Mouse (Mus musculus) ES-Bruce4 (cell line): ENCODE data around the gene Gpc6. TPM values are rescaled to one million over a fixed set of nuclear protein-coding genes. Genes with fewer than 3 reads are reported as not detected.

Experiments used
- H3K27ac ChIP-seq: 2 replicates; pipeline ENCODE4 v1.5.1; 2012; ENCODE audit warnings: low read length, inconsistent platforms; ENCODE audit not compliant: insufficient read depth
- H3K27me3 ChIP-seq: 2 replicates; pipeline ENCODE4 v1.6.1; 2012; ENCODE audit warnings: mild to moderate bottlenecking, low read length, inconsistent platforms; ENCODE audit not compliant: control insufficient read depth, poor library complexity, insufficient read depth, severe bottlenecking
- H3K36me3 ChIP-seq: 2 replicates; pipeline ENCODE4 v1.6.1; 2012; ENCODE audit warnings: inconsistent platforms, mild to moderate bottlenecking, low read length, moderate library complexity; ENCODE audit not compliant: control insufficient read depth, poor library complexity, insufficient read depth, severe bottlenecking
- H3K4me1 ChIP-seq: one replicate; pipeline ENCODE4 v1.8.1; 2011; ENCODE audit warnings: low read length; ENCODE audit not compliant: control insufficient read depth, insufficient read depth
- H3K4me3 ChIP-seq: 2 replicates; pipeline ENCODE4 v1.5.1; 2011; ENCODE audit warnings: low read depth, mild to moderate bottlenecking, low read length
- H3K9ac ChIP-seq: 2 replicates; pipeline ENCODE4 v1.6.1; 2012; ENCODE audit warnings: low read depth, mild to moderate bottlenecking, inconsistent platforms; ENCODE audit not compliant: poor library complexity, severe bottlenecking
- H3K9me3 ChIP-seq: replicated peaks from 2 replicates; pipeline ENCODE4 v1.6.1; 2012; ENCODE audit warnings: mild to moderate bottlenecking, low read length, inconsistent platforms; ENCODE audit not compliant: control insufficient read depth, poor library complexity, insufficient read depth, severe bottlenecking
- CTCF ChIP-seq: IDR thresholded peaks from one replicate; pipeline ENCODE4 v1.8.1; 2011; ENCODE audit warnings: low read depth, low read length
- EP300 ChIP-seq: IDR thresholded peaks from 2 replicates; pipeline ENCODE4 v1.6.1; 2011; ENCODE audit warnings: low read depth, low read length; ENCODE audit not compliant: insufficient read depth
- POLR2A ChIP-seq: IDR thresholded peaks from one replicate; pipeline ENCODE4 v1.8.1; 2011; ENCODE audit warnings: low read length; ENCODE audit not compliant: insufficient read depth
- polyA plus RNA-seq: library from polyadenylated mRNA; stranded (reverse); fragments of >200 nt; gene quantifications from 2 replicates; pipeline ENCODE4 v1.2.4, GENCODE M21; 2011; ENCODE audit warnings: low read depth; ENCODE audit not compliant: missing spikeins, insufficient read depth, insufficient read length

Gpc6 gene
- polyA plus RNA-seq, 1 experiment = 4.7 TPM

DNA sequence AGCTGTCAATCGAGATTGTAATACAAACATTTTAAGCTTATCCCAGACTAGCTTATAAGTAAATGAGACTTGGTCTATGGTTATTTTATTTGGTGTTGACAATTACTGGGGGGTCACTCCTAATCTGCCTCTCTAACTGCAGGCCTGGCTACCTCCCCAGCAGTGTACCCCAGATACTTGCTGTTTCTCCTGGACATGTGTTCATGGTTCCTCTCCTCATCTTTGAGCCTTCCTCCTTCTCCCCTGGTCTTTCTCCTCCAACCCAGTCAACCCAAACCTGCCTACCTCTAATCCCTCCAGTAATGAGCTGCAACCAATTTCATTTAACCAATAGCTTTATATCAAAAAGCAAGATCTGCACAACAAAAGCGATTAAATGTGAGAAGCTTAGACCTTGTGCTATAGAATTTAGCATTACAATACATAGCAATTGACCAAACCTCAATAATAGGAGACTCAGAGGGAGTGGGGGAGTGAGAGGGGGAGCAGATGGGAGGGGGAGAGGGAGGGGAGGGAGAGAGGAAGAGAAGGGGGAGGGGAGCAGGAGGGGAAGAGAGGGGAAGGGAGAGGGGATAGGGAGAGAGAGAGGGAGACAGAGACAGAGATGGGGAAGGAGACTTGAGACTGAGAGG, 371.2 kb downstream of the Gpc6 start:
- Histone ChIP-seq H3K36me3 (no peaks in the 10 kb centered on the region), H3K4me3 (no peak overlapping the region), H3K4me1 (no peaks in the 10 kb centered on the region), H3K27me3 (no peaks in the 10 kb centered on the region), H3K9me3 (peaks cover 10% of the 10 kb centered on the region), H3K27ac (no peak overlapping the region), H3K9ac (no peak overlapping the region)
- TF ChIP-seq POLR2A (no peak), CTCF (no peak), EP300 (no peak)

DNA sequence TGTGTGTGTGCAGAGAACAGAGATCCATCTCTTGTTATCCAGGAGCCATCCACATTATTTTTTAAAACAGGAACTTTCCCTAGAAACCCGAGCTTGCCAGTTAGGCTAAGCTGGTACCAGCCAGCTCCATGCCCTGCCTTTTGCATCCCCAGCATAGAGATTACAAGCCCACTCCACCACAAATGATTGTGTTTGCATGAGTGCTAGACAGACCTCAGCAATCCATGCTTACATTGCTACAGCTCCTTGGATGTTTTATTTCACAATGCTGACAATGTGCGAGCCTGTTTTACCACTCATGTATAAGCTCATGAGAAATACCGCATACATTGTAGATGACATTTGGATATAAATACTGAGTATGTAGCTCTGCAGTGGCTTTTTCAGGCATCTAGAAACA, 375.9 kb downstream of the Gpc6 start:
- Histone ChIP-seq H3K27me3 (no peaks in the 10 kb centered on the region), H3K36me3 (no peaks in the 10 kb centered on the region)

DNA sequence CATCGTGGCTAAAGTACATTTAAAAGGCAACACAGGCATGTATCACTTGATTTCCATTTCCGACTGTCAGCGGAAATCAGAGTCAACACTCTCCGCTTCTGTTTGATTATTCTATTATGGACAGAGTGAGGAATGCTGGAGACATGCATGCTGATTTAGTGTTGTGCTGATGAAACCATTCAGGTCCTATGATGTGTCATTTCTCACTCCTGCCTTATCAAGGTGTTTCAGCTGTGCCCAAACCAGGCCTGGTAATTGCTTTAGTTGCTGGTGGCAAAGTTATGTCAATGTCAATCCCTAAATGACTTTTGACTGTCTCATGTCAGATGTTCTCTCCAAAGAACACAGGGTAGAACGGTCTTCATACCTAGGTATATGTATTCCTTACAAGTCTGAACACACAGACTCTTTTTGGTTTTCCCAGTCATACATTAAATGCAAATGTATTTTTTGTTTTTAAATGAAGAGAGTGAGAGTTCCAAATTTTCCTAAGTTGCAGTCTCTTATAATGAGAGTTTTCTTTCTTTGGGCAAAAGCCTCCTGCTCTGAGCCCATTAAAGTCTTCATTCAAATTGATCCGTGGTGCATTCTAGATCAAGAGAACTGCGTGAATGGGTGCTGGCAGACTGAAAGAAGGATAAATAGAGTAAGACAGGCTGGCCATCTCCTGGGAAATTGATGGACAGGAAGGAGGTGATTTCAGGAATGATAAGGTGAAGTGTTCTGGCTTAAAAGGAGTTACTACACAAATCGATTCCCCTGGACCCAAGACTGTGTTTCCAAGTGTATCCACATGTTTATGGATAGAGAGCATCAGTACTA, 379.0 kb downstream of the Gpc6 start:
- TF ChIP-seq CTCF = no peak
- no peak for TF ChIP-seq POLR2A
- no peak for TF ChIP-seq EP300
- H3K36me3 ChIP-seq = no peaks in the 10 kb centered on the region
- no peak overlapping the region for H3K9ac ChIP-seq
- no peak overlapping the region for H3K27ac ChIP-seq
- H3K9me3 ChIP-seq = no peaks in the 10 kb centered on the region
- no peaks in the 10 kb centered on the region for H3K4me1 ChIP-seq
- no peak overlapping the region for H3K4me3 ChIP-seq
- H3K27me3 ChIP-seq = no peaks in the 10 kb centered on the region

More for the DNA sequence above, 375.9 kb downstream of the Gpc6 start:
- TF ChIP-seq EP300 (no peak), CTCF (no peak)
- Histone ChIP-seq H3K9ac (no peak overlapping the region), H3K4me1 (no peaks in the 10 kb centered on the region), H3K4me3 (no peak overlapping the region), H3K27ac (no peak overlapping the region), H3K9me3 (no peaks in the 10 kb centered on the region)

- H3K9ac ChIP-seq = no peak overlapping the region
- H3K27ac ChIP-seq = no peak overlapping the region
- H3K27me3 ChIP-seq = no peaks in the 10 kb centered on the region
- H3K9me3 ChIP-seq = no peaks in the 10 kb centered on the region
- no peaks in the 10 kb centered on the region for H3K4me1 ChIP-seq
- H3K36me3 ChIP-seq = no peaks in the 10 kb centered on the region
- H3K4me3 ChIP-seq = no peak overlapping the region
- no peak for TF ChIP-seq EP300
- no peak for TF ChIP-seq POLR2A
These were observed 379.6 kb downstream of the Gpc6 start for GRCm38 (mm10) chr14:117304723-117305010.

DNA sequence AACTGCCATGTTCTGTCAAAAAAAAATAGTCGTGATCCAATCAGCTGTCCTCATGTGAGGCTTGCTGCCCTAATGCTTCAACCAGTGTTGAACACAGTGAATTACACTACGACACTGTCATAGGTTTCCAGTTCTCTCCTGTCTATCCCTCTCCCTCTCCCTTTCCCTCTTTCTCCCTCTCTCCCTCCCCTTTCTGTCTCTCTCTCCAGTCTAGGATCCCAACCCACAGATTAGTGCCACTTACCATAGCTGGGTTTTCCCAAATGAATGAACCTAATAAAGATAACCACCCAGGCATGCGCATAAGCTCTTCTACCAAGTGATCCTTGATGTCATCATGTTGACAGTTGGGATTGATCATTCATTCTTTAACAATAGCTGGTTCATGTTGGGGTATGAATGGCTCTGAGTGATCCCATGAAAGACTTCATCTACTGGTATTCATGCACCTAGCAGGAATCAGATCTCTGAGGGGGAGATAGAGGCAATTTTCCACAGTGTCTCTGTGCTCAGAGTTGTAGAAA, 384.9 kb downstream of the Gpc6 start:
- H3K9me3 ChIP-seq = no peaks in the 10 kb centered on the region
- no peak overlapping the region for H3K9ac ChIP-seq
- TF ChIP-seq CTCF = no peak
- TF ChIP-seq POLR2A = no peak
- no peak for TF ChIP-seq EP300
- H3K27me3 ChIP-seq = no peaks in the 10 kb centered on the region
- H3K27ac ChIP-seq = no peak overlapping the region
- no peaks in the 10 kb centered on the region for H3K36me3 ChIP-seq
- H3K4me3 ChIP-seq = no peak overlapping the region
- no peaks in the 10 kb centered on the region for H3K4me1 ChIP-seq

DNA sequence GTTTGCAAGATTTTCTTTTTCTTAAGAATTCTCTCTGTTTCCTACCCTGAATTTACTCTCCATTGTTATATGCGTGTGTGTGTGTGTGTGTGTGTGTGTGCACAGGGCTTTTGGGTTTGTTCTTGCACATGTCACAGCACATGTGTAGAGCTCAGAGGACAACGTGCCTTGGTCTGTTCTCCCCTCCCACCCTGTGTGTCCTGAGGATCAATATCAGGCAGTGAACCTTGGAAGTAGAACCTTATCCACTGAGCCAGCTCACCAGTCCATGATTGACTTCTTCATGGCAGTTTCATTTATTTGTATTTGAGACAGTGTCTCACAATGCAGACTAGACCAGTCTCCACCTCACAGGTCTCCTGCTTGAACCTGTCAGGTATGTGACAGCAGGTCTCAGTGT, 399.1 kb downstream of the Gpc6 start:
- H3K9me3 ChIP-seq = no peaks in the 10 kb centered on the region

More for the DNA sequence above, 399.1 kb downstream of the Gpc6 start:
- no peak overlapping the region for H3K9ac ChIP-seq
- no peaks in the 10 kb centered on the region for H3K27me3 ChIP-seq
- H3K4me1 ChIP-seq = no peaks in the 10 kb centered on the region
- TF ChIP-seq CTCF (no peak), EP300 (no peak), POLR2A (no peak)
- no peaks in the 10 kb centered on the region for H3K36me3 ChIP-seq
- no peak overlapping the region for H3K27ac ChIP-seq
- no peak overlapping the region for H3K4me3 ChIP-seq
